14 mouse cellular contexts compared by ENCODE assay signal in genomic region chr7:75806161-75806560, GRCm38 (mm10). TPM values are rescaled to one million over a fixed set of nuclear protein-coding genes. Genes with fewer than 3 reads are reported as not detected.
DNase-seq lines count a peak whose midpoint lies in the region; ATAC-seq and TF ChIP-seq lines count a peak whose summit lies in the region.
"Had no signal": no experiment of that assay in that cellular context is flagged by ENCODE, and none has a peak within 500 bp of the region (broad histone marks: within the 10 kb centered on the region; RNA-seq: fewer than 3 reads in every experiment).

No protein-coding gene starts in this region.

- H3K9ac ChIP-seq in heart, embryonic 13.5 days = no peak overlapping the region
- no peak overlapping the region for H3K9ac ChIP-seq in intestine, embryonic 16.5 days (ENCODE audit: low read depth, low read length)
- H3K9ac ChIP-seq in intestine, postnatal 0 days (ENCODE audit: low read depth, low read length) = no peak overlapping the region
- H3K9ac ChIP-seq in neural tube, embryonic 13.5 days = no peak overlapping the region
- H3K9ac ChIP-seq in neural tube, embryonic 15.5 days (replicated peaks) = no peak overlapping the region
- H3K9ac ChIP-seq: embryonic facial prominence, embryonic 12.5 days had no signal

- H3K36me3 ChIP-seq in heart, embryonic 13.5 days = no peaks in the 10 kb centered on the region
- H3K36me3 ChIP-seq in intestine, embryonic 16.5 days (ENCODE audit: control insufficient read depth, insufficient read depth, low read length) = no peaks in the 10 kb centered on the region
- H3K36me3 ChIP-seq in intestine, postnatal 0 days (ENCODE audit: control insufficient read depth, insufficient read depth) = no peaks in the 10 kb centered on the region
- H3K36me3 ChIP-seq in neural tube, embryonic 13.5 days = no peaks in the 10 kb centered on the region
- no peaks in the 10 kb centered on the region for H3K36me3 ChIP-seq in neural tube, embryonic 15.5 days
- H3K36me3 ChIP-seq in forebrain, embryonic 10.5 days (replicated peaks) = no peaks in the 10 kb centered on the region
- H3K36me3 ChIP-seq: embryonic facial prominence, embryonic 12.5 days had no signal

- no peak overlapping the region for H3K4me2 ChIP-seq in heart, embryonic 13.5 days
- H3K4me2 ChIP-seq in intestine, embryonic 16.5 days (ENCODE audit: low read depth, low read length) = no peak overlapping the region
- no peak overlapping the region for H3K4me2 ChIP-seq in intestine, postnatal 0 days (replicated peaks; ENCODE audit: low read depth)
- H3K4me2 ChIP-seq in neural tube, embryonic 13.5 days = no peak overlapping the region
- H3K4me2 ChIP-seq in neural tube, embryonic 15.5 days = no peak overlapping the region
- H3K4me2 ChIP-seq: embryonic facial prominence, embryonic 12.5 days had no signal

- DNase-seq in heart, adult 8-10 months (ENCODE audit: low spot score) = no peak
- DNase-seq in neural tube, embryonic 10.5 days (ENCODE audit: extremely low spot score, low spot score) = no peak
- no peak for DNase-seq in forebrain, embryonic 10.5 days (ENCODE audit: extremely low spot score, low spot score)
- DNase-seq: cerebellum, adult 9-10 months; liver; right cerebral cortex, postnatal 25 days; thymus, adult 2 months had no signal

- no peaks in the 10 kb centered on the region for H3K9me3 ChIP-seq in heart, embryonic 13.5 days
- no peaks in the 10 kb centered on the region for H3K9me3 ChIP-seq in intestine, embryonic 16.5 days (ENCODE audit: control insufficient read depth, low read length)
- no peaks in the 10 kb centered on the region for H3K9me3 ChIP-seq in intestine, postnatal 0 days (ENCODE audit: control insufficient read depth)
- H3K9me3 ChIP-seq in neural tube, embryonic 13.5 days = no peaks in the 10 kb centered on the region
- H3K9me3 ChIP-seq in neural tube, embryonic 15.5 days (replicated peaks) = no peaks in the 10 kb centered on the region
- no peaks in the 10 kb centered on the region for H3K9me3 ChIP-seq in forebrain, embryonic 10.5 days
- H3K9me3 ChIP-seq: embryonic facial prominence, embryonic 12.5 days had no signal

- H3K27ac ChIP-seq in heart, embryonic 13.5 days (replicated peaks) = peak overlapping the region; percentile 63
- H3K27ac ChIP-seq in intestine, embryonic 16.5 days (ENCODE audit: low read length) = no peak overlapping the region
- no peak overlapping the region for H3K27ac ChIP-seq in intestine, postnatal 0 days (ENCODE audit: low read depth, low read length)
- 0 out of 2 replicates have a peak overlapping the region, but pooled peaks have one; percentile 2 for H3K27ac ChIP-seq in neural tube, embryonic 13.5 days (replicated peaks)
- peak overlapping the region; percentile 37 for H3K27ac ChIP-seq in neural tube, embryonic 15.5 days (replicated peaks)
- no peak overlapping the region for H3K27ac ChIP-seq in forebrain, embryonic 10.5 days
- H3K27ac ChIP-seq: embryonic facial prominence, embryonic 12.5 days had no signal

- ATAC-seq in heart, embryonic 13.5 days (ENCODE audit: extremely low read depth, insufficient number of reproducible peaks, low FRiP score, low TSS enrichment) = no peak
- ATAC-seq in intestine, embryonic 16.5 days = 0 out of 2 replicates have a peak, but pooled peaks have one; percentile 16
- no peak for ATAC-seq in intestine, postnatal 0 days
- ATAC-seq in neural tube, embryonic 13.5 days (ENCODE audit: low read depth) = no peak
- ATAC-seq in neural tube, embryonic 15.5 days (ENCODE audit: low FRiP score) = no peak
- ATAC-seq: hindbrain, postnatal 0 days had no signal

- WGBS in heart, embryonic 13.5 days = 59% methylated on average over 4 of the region's 4 CpGs
- WGBS in intestine, embryonic 16.5 days = 45% methylated on average over 4 of the region's 4 CpGs
- 50% methylated on average over 4 of the region's 4 CpGs for WGBS in intestine, postnatal 0 days
- 71% methylated on average over 4 of the region's 4 CpGs for WGBS in neural tube, embryonic 13.5 days
- WGBS in neural tube, embryonic 15.5 days = 76% methylated on average over 4 of the region's 4 CpGs
- WGBS in forebrain, embryonic 10.5 days = 86% methylated on average over 4 of the region's 4 CpGs

- H3K4me1 ChIP-seq in heart, embryonic 13.5 days = peaks cover 24% of the 10 kb centered on the region
- H3K4me1 ChIP-seq in intestine, embryonic 16.5 days (ENCODE audit: control insufficient read depth, insufficient read depth, low read length) = peaks cover 5% of the 10 kb centered on the region
- H3K4me1 ChIP-seq in intestine, postnatal 0 days (replicated peaks; ENCODE audit: control insufficient read depth, insufficient read depth, low read length) = no peaks in the 10 kb centered on the region
- H3K4me1 ChIP-seq in neural tube, embryonic 13.5 days (replicated peaks) = peaks cover 13% of the 10 kb centered on the region; the same call in 1 of the 2 replicates
- 0 out of 2 replicates have a peak, but pooled peaks cover 8% of the 10 kb centered on the region for H3K4me1 ChIP-seq in neural tube, embryonic 15.5 days
- no peaks in the 10 kb centered on the region for H3K4me1 ChIP-seq in forebrain, embryonic 10.5 days
- H3K4me1 ChIP-seq: embryonic facial prominence, embryonic 12.5 days had no signal

- no peak for TF ChIP-seq CTCF in intestine, postnatal 0 days (IDR thresholded peaks at IDR 0.05; ENCODE audit: low read depth)

- H3K4me3 ChIP-seq in heart, embryonic 13.5 days = no peak overlapping the region
- H3K4me3 ChIP-seq in intestine, embryonic 16.5 days (ENCODE audit: low read length) = no peak overlapping the region
- no peak overlapping the region for H3K4me3 ChIP-seq in intestine, postnatal 0 days (ENCODE audit: low read depth, low read length)
- no peak overlapping the region for H3K4me3 ChIP-seq in neural tube, embryonic 13.5 days
- no peak overlapping the region for H3K4me3 ChIP-seq in neural tube, embryonic 15.5 days (replicated peaks)
- H3K4me3 ChIP-seq in forebrain, embryonic 10.5 days = no peak overlapping the region
- H3K4me3 ChIP-seq: embryonic facial prominence, embryonic 12.5 days had no signal

- no peaks in the 10 kb centered on the region for H3K27me3 ChIP-seq in heart, embryonic 13.5 days (replicated peaks)
- H3K27me3 ChIP-seq in intestine, embryonic 16.5 days (replicated peaks; ENCODE audit: control insufficient read depth, insufficient read depth, low read length) = no peaks in the 10 kb centered on the region
- no peaks in the 10 kb centered on the region for H3K27me3 ChIP-seq in intestine, postnatal 0 days (replicated peaks; ENCODE audit: control insufficient read depth, insufficient read depth, low read length)
- H3K27me3 ChIP-seq in neural tube, embryonic 13.5 days = no peaks in the 10 kb centered on the region
- H3K27me3 ChIP-seq in neural tube, embryonic 15.5 days (replicated peaks) = no peaks in the 10 kb centered on the region
- no peaks in the 10 kb centered on the region for H3K27me3 ChIP-seq in forebrain, embryonic 10.5 days (ENCODE audit: poor library complexity, severe bottlenecking)
- H3K27me3 ChIP-seq: embryonic facial prominence, embryonic 12.5 days had no signal

RNA-seq across cellular contexts. Expression of gene Klhl25, which starts 41.9 kb away (rescaled TPM):
- polyA plus RNA-seq in heart, embryonic 13.5 days (2015; fragmentation: Nextera tagmentation; extraction: Ambion mirVana) = 9.3 and 10.3 TPM in 2 replicates
- total RNA-seq in heart, adult 8-10 months (2022) = 1 to 10 TPM; 2.9 to 5.6 (median 3.8) TPM
- polyA plus RNA-seq in intestine, embryonic 16.5 days (2015; fragmentation: Nextera tagmentation; extraction: Ambion mirVana) = 9.5 and 10.4 TPM in 2 replicates
- polyA plus RNA-seq in intestine, postnatal 0 days (2015; fragmentation: Nextera tagmentation; extraction: Ambion mirVana) = 4.2 and 5.0 TPM in 2 replicates
- 28.5 and 29.0 TPM in 2 replicates for polyA plus RNA-seq in neural tube, embryonic 13.5 days (2015; fragmentation: Nextera tagmentation; extraction: Ambion mirVana)
- 22.0 and 22.1 TPM in 2 replicates for polyA plus RNA-seq in neural tube, embryonic 15.5 days (2015; fragmentation: Nextera tagmentation; extraction: Ambion mirVana)
- polyA plus RNA-seq in forebrain, embryonic 10.5 days (2016; fragmentation: Nextera tagmentation; extraction: Ambion mirVana) = 24.2 and 25.2 TPM in 2 replicates

Comparison
In these comparisons a context has a peak if more than half of its experiments do, and no peak if none do; other contexts are left out.
1. H3K27ac ChIP-seq: peak in heart, embryonic 13.5 days (single experiment), neural tube, embryonic 13.5 days (single experiment) and neural tube, embryonic 15.5 days (single experiment); none in intestine, embryonic 16.5 days (single experiment), intestine, postnatal 0 days (single experiment) and forebrain, embryonic 10.5 days (single experiment).